Mouse (Mus musculus) Patski (cell line): ENCODE measurements around the gene Cst10. TPM values are rescaled to one million over a fixed set of nuclear protein-coding genes. Genes with fewer than 3 reads are reported as not detected.

Experiments
- ATAC-seq: fragments of 100-300 bp; one replicate; pipeline ENCODE4 v1.8.0; 2021
- CTCF ChIA-PET: fragments of 350-600 bp; sonication (Branson Sonifier 250); formaldehyde crosslinking; loops from one replicate; lab custom pipeline; 2022; ENCODE audit warnings: inconsistent platforms; lab: Charles Lee
- POLR2A ChIA-PET: fragments of 350-600 bp; sonication (Branson Sonifier 250); formaldehyde crosslinking; loops from one replicate; lab custom pipeline; 2022; ENCODE audit warnings: antibody characterized with exemption, inconsistent platforms; lab: Charles Lee
- DNase-seq: peaks from one replicate; pipeline ENCODE4 v3.0.0-alpha.2; 2011; ENCODE audit warnings: low read depth, low spot score
- H3K27me3 ChIP-seq: fragments of 371-371 bp; one replicate; pipeline ENCODE4 v1.5.1; 2021
- CTCF ChIP-seq: fragments of 100-300 bp; IDR thresholded peaks from one replicate; pipeline ENCODE4 v1.5.1; 2021
- in situ Hi-C: fragments of 300-500 bp; cut with MboI; formaldehyde crosslinking; loops from 3 replicates; pipeline ENCODE4 v1.11.1; 2018; ENCODE audit warnings: low pct_unique_long_range_greater_than_20kb, mixed read lengths
- polyA plus RNA-seq: library from polyadenylated mRNA; unstranded; gene quantifications from one replicate; pipeline ENCODE4 v1.2.3, GENCODE M21; 2021

Gene Cst10
- polyA plus RNA-seq = not detected

DNA sequence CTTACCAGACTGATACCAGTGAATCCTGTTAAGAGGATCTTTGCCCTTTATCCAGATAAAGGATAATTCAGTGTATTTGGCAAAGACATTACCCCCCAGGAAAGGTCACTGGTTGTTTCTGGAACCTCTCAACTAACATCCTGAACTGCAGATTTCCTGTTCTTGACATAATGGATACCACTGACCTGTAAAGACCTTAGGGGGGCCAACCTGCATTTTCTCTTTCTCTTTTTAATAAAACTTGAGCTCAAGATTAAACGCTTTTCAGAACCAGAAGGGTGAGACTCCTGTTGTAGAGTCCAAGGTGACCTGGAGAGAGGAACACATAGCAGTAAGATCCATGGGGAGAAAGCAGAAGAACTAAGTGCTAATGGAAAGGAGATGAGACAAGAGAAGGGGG is at the start of gene Cst10:
Cst10 (plus strand) TSS at position 301 of the 400 bp plus-strand sequence.
- in situ Hi-C loops = no loop called here
- H3K27me3 ChIP-seq = no peaks in the 10 kb centered on the region
- DNase-seq (no peak), ATAC-seq (no peak)
- ChIA-PET POLR2A (no interaction called here), CTCF (no interaction called here)
- TF ChIP-seq CTCF = no peak

DNA sequence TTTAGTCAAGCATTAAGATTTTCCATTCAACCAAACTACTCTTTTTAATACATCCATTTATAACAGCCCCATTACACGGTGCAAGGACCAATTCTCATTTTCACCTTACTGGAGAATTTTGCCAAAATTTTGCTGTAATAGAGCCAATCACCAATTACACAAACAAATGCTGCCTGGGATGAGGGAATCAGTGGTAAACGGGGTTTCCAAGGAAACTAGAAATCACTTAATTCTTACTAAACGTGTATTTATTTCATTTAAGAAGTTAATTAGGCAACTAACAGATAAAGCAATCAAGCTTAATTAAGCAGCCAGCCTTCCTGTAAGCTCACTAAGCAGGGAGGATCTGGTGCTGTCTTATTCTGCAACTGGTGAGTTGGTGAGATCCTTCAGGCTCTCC is 11.9 kb upstream of the Cst10 start:
- ChIA-PET CTCF (no interaction called here), POLR2A (no interaction called here)
- in situ Hi-C loops = no loop called here
- no peak for TF ChIP-seq CTCF
- H3K27me3 ChIP-seq = no peaks in the 10 kb centered on the region
- ATAC-seq (no peak), DNase-seq (no peak)

GRCm38 (mm10) chr2:149422564-149422963 is 17.7 kb downstream of the Cst10 start:
- no peak for DNase-seq
- in situ Hi-C loops = loop anchor here (10.0 kb wide), 2 partner anchors 602 to 672 kb away; no protein-coding TSS in a partner anchor
- H3K27me3 ChIP-seq = no peaks in the 10 kb centered on the region
- POLR2A ChIA-PET = no interaction called here
- TF ChIP-seq CTCF = peak; percentile 27
- CTCF ChIA-PET = no interaction called here
- ATAC-seq = no peak
